Mouse (Mus musculus) spleen, adult 2 months (tissue): ENCODE measurements around the gene Plk3. TPM values are rescaled to one million over a fixed set of nuclear protein-coding genes. Genes with fewer than 3 reads are reported as not detected.

Source experiments
- DNase-seq, 2 experiments: peaks; one replicate each; pipeline versions ENCODE4 v3.0.0 to v3.0.0-alpha.2; 2012 to 2021; ENCODE audit warnings: low spot score in 2 of 2, low read depth in 1 of 2
- H3K27ac ChIP-seq: fragments of 200-500 bp; 2 replicates; pipeline ENCODE4 v1.5.1; 2012; ENCODE audit warnings: low read length, inconsistent platforms; ENCODE audit not compliant: insufficient read depth
- H3K27me3 ChIP-seq: fragments of 200-500 bp; 2 replicates; pipeline ENCODE4 v1.6.1; 2012; ENCODE audit warnings: mild to moderate bottlenecking, moderate library complexity, low read length, inconsistent platforms; ENCODE audit not compliant: control insufficient read depth, insufficient read depth
- H3K36me3 ChIP-seq: fragments of 200-500 bp; 2 replicates; pipeline ENCODE4 v1.6.1; 2012; ENCODE audit warnings: mild to moderate bottlenecking, low read length, inconsistent platforms; ENCODE audit not compliant: control insufficient read depth, insufficient read depth
- H3K4me1 ChIP-seq: fragments of 200-500 bp; 2 replicates; pipeline ENCODE4 v1.6.1; 2011; ENCODE audit warnings: inconsistent platforms; ENCODE audit not compliant: control insufficient read depth, insufficient read depth, insufficient read length
- H3K4me3 ChIP-seq: fragments of 200-500 bp; 2 replicates; pipeline ENCODE4 v1.5.1; 2011; ENCODE audit warnings: mild to moderate bottlenecking, inconsistent platforms; ENCODE audit not compliant: insufficient read depth, insufficient read length; ENCODE audit errors: extremely low read depth
- CTCF ChIP-seq: fragments of 200-500 bp; IDR thresholded peaks from 2 replicates; pipeline ENCODE4 v1.5.1; 2011; ENCODE audit warnings: mild to moderate bottlenecking, inconsistent platforms; ENCODE audit not compliant: insufficient read depth, insufficient read length, insufficient replicate concordance; ENCODE audit errors: extremely low read depth
- POLR2A ChIP-seq: fragments of 200-500 bp; IDR thresholded peaks from 2 replicates; pipeline ENCODE4 v1.6.1; 2011; ENCODE audit warnings: low read depth, low read length, inconsistent platforms
- WGBS: fragments of 180-500 bp; shearing (Covaris S2); methylation state at CpG from one replicate; pipeline ENCODE4 v1.1.7; 2018; 5-methylcytosine and 5-hydroxymethylcytosine counted together
- polyA plus RNA-seq: library from polyadenylated mRNA; depleted of rRNA; stranded (reverse); fragments of >200 nt; gene quantifications from 2 replicates; pipeline ENCODE4 v1.2.3, GENCODE M21; 2012

The Plk3 gene
- polyA plus RNA-seq, 1 experiment = 12.4 TPM

DNA sequence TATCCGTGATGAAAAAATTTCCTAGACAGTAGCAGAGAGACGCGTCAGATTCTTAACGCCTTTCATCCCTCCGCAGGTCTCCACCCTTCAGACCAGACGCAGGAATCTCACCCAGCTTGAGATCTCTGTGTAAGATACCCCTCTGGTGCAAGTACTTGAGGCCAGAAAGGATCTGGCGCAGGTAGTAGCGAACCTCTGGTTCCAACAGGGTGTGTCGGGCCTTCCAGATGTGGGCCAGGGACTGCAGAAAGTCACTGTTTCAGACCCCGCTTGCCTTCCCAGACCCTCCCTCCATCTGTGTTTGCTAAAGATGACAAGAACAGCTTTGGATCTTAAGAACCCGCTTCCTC, 994 bp downstream of the Plk3 start:
- Histone ChIP-seq H3K36me3 (peaks cover 7% of the 10 kb centered on the region; the same call in 1 of the 2 replicates), H3K4me3 (no peak overlapping the region; the same call in 1 of the 2 replicates), H3K27ac (no peak overlapping the region)

DNA sequence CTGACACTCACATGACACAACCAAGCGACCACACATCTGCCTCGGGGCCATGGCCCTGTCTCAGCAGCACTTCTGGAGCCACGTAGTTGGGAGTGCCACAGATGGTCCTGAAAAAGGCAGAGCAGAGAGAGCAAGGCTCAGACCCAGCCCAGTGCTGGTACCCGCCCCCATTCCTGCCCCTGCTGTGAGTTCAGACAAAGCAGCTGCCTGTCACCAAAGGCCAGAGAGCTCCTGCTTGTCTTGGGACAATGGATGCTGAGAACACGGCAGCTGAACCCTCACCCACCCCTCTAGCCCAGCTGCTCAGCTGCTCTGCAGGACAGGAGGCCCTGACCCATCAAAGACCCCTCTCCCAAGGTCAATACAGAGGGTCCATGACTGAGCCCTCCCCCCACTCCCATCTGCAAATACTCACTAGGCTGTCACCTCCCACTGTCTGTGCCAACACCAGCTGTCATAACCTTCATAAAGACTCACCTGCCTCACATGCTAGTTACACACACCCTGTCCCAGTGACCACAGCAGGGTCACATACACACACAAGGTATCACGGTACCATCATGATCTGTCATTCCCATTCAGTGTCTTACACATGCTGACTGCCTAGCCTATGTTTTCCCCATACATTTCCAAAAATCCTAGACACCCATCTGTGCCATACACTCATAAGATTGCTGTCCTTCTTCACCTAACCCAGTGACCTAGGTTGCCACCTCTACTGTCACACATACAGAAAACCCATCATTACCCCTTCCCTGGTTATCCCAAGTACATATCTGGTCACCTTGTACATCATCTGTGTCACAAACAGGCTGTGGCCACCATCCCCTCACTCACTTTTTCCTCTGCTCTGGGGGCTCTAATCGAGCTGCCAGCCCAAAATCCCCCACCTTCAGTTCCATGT, 1.6 kb downstream of the Plk3 start:
- 83% methylated on average over 7 of the region's 7 CpGs for WGBS
- Histone ChIP-seq H3K4me3 (no peak overlapping the region), H3K4me1 (peaks cover 9% of the 10 kb centered on the region; the same call in 1 of the 2 replicates), H3K36me3 (peaks cover 7% of the 10 kb centered on the region; the same call in 1 of the 2 replicates), H3K27ac (no peak overlapping the region), H3K27me3 (no peaks in the 10 kb centered on the region)
- DNase-seq = no peak
- TF ChIP-seq CTCF = no peak
- TF ChIP-seq POLR2A = no peak

More for the DNA sequence above, 994 bp downstream of the Plk3 start:
- 78% methylated on average over 11 of the region's 11 CpGs for WGBS
- no peak for DNase-seq
- no peaks in the 10 kb centered on the region for H3K27me3 ChIP-seq
- TF ChIP-seq POLR2A (no peak), CTCF (no peak)
- peaks cover 9% of the 10 kb centered on the region; the same call in 1 of the 2 replicates for H3K4me1 ChIP-seq

DNA sequence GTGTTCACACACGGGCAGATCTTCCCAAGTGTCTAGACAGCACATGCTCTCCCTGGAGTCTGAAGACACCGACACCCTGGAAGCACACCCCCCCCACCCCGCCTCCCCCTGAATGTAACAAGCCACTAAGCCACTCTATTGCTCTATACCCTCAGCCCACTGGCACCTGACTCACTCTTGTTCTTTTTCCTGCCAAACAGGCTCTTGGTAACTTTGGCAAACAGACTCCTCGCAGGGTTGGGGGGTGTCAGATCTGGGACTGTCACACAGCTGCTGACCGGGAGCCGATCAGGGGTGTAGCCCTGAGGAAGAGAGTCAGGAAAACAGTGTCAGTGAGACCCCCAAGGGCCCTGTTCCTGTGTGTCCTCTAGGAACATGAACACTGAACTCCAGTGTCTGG, 2.6 kb downstream of the Plk3 start:
- no peaks in the 10 kb centered on the region for H3K27me3 ChIP-seq
- TF ChIP-seq POLR2A (no peak), CTCF (no peak)
- no peak overlapping the region for H3K4me3 ChIP-seq
- WGBS = 89% methylated on average over 6 of the region's 6 CpGs
- DNase-seq = no peak
- peaks cover 18% of the 10 kb centered on the region; the same call in 1 of the 2 replicates for H3K4me1 ChIP-seq
- H3K36me3 ChIP-seq = peaks cover 7% of the 10 kb centered on the region; the same call in 1 of the 2 replicates
- no peak overlapping the region for H3K27ac ChIP-seq

DNA sequence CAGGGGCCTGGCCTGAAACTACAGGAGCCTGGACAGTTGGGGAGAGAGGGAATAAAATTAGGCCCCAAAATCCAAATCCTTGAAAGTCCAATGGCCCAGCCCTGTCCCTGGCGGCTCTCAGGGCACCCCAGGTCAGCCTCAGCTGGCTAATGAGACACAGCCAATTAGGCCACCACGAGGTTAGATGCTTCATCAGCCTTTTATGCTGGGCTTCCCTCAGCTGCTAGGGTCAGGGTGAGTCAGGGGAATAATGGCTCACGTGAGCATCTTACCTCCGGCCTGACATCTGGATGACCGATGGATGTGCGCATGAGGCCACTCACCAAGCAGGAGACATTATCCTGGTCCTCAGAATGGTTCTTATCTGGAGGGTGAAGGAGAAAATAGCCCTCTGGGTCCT, 3.0 kb downstream of the Plk3 start:
- WGBS = 87% methylated on average over 6 of the region's 6 CpGs
- H3K27ac ChIP-seq = no peak overlapping the region
- H3K36me3 ChIP-seq = peaks cover 7% of the 10 kb centered on the region; the same call in 1 of the 2 replicates
- H3K4me1 ChIP-seq = peaks cover 21% of the 10 kb centered on the region; the same call in 1 of the 2 replicates
- H3K27me3 ChIP-seq = no peaks in the 10 kb centered on the region
- H3K4me3 ChIP-seq = no peak overlapping the region
- DNase-seq = no peak
- no peak for TF ChIP-seq CTCF
- TF ChIP-seq POLR2A = no peak

DNA sequence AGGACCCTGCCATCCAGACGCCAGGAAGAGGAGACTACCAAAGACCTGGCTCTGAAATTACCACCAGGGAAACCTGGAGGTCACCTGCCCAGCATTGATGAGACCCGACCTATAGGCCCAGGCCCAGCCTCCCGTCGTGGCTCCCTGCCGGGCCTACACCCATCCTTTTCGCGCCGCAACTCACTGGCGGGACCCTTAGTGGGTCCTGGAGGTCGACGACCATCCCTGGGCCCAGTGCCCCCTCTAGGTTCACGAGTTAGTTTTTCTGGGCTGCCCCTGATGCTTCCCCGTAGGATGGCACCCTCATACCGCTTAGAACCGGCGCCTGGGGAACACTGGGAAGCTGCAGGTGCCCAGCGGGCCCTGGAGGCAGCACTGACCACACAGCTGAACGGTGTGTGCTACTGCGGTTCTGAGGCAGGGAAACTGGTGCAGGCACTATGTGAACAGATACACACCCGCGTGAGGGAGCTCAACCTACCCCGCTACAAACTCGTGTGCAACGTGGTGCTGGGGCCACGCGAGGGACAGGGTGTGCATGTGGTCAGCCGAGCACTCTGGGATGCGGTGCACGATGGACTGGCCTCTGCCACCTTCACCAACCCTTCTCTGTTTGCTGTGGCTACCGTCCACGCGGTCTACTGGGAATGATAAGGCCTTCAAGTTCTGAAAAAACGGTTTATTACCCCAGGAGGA, 5.6 kb downstream of the Plk3 start:
- Histone ChIP-seq H3K36me3 (peaks cover 7% of the 10 kb centered on the region; the same call in 1 of the 2 replicates), H3K27me3 (no peaks in the 10 kb centered on the region), H3K27ac (no peak overlapping the region), H3K4me1 (peaks cover 42% of the 10 kb centered on the region), H3K4me3 (no peak overlapping the region)
- TF ChIP-seq CTCF (no peak), POLR2A (no peak)
- DNase-seq = no peak
- WGBS = 94% methylated on average over 31 of the region's 33 CpGs

DNA sequence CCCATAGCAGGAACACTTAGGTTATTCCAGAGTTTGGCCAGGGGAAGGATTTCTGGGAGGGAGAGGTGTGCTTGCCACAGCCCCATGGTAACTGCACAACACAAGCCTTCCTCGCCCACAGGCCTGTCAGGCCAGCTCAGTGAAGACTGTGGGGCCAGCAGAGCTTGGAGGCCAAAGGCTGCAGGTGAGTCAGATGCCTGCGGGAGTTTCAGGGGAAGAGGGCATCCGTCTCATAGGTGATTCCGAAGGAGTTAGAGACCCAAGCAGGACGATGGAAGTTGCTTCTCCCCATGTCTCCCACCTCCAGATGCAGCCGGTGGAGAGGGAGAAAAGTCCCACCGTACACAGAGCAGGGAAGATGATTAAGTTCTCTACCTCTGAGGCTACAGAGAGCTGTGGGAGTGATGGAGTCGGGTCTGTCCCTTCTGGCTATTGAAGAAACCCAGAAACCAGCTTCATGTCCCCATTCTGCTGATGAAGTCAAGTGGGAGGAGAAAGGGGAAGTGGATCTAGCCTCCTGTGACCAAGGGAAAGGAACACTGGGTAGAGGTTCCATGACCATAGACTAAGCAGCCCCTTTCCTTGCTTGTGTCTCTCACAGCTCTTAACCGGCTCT, 7.0 kb downstream of the Plk3 start, which contains the start of gene Tctex1d4:
Tctex1d4 (plus strand) TSS at position 120 of the 616 bp plus-strand sequence.
- Histone ChIP-seq H3K4me1 (peaks cover 41% of the 10 kb centered on the region), H3K27me3 (no peaks in the 10 kb centered on the region), H3K36me3 (peaks cover 7% of the 10 kb centered on the region; the same call in 1 of the 2 replicates), H3K27ac (peak within 1 kb of the TSS; percentile 97), H3K4me3 (no peak within 1 kb of the TSS; the same call in 1 of the 2 replicates)
- DNase-seq = peak in 1 of 2 experiments; percentile 35
- 73% methylated on average over 9 of the region's 9 CpGs for WGBS
- no peak for TF ChIP-seq CTCF
- TF ChIP-seq POLR2A = no peak
